Mouse (Mus musculus): ENCODE data around the gene Mrgpra9.
"Not testable (repeated sequence)": the region's sequence is repeated elsewhere in the genome, so short reads cannot be mapped to it uniquely, and the experiment has no call there.

GRCm38 (mm10) chr7:47299612-47300011 is 47.0 kb upstream of the Mrgpra9 start:
- TF ChIP-seq CTCF (IDR thresholded peaks at IDR 0.05; ENCODE audit: borderline replicate concordance, insufficient read depth, low read depth, low read length); POLR2A (IDR thresholded peaks at IDR 0.05; ENCODE audit: borderline replicate concordance, insufficient read depth, low read length): not testable (repeated sequence)

Data from cerebellum, adult 2 months (tissue).